Mouse (Mus musculus): ENCODE measurements around the gene Ltb.

Gene Ltb

GRCm38 (mm10) chr17:35195631-35196320 is 1.5 kb downstream of the Ltb start:
- DNase-seq: peak; percentile 49

- no peak for DNase-seq
These were observed 2.0 kb downstream of the Ltb start for GRCm38 (mm10) chr17:35196321-35196641.

- no peak for DNase-seq
These were observed 2.9 kb downstream of the Ltb start for GRCm38 (mm10) chr17:35197126-35197525.

GRCm38 (mm10) chr17:35198029-35198428 is 3.8 kb downstream of the Ltb start:
- DNase-seq: no peak

- no peak for DNase-seq
These were observed 4.7 kb downstream of the Ltb start for GRCm38 (mm10) chr17:35198946-35199345.

GRCm38 (mm10) chr17:35200398-35200797 is 6.2 kb downstream of the Ltb start:
- DNase-seq: no peak

GRCm38 (mm10) chr17:35201128-35201527 is 6.9 kb downstream of the Ltb start:
- no peak for DNase-seq

- DNase-seq: no peak
These were observed 7.5 kb downstream of the Ltb start, which contains the start of gene Tnf for GRCm38 (mm10) chr17:35201787-35202186. Gene Tnf, minus strand, starts transcription at chr17:35202007.

GRCm38 (mm10) chr17:35202442-35202841 is 8.2 kb downstream of the Ltb start:
- no peak for DNase-seq

- DNase-seq: no peak
These were observed 10.5 kb downstream of the Ltb start, which contains the start of gene Lta for GRCm38 (mm10) chr17:35204494-35205379. Gene Lta, minus strand, starts transcription at chr17:35205351.

GRCm38 (mm10) chr17:35205380-35205769 is 11.1 kb downstream of the Ltb start:
- no peak for DNase-seq

- no peak for DNase-seq
These were observed 15.7 kb downstream of the Ltb start for GRCm38 (mm10) chr17:35209785-35210535.

- DNase-seq: no peak
These were observed 16.4 kb downstream of the Ltb start for GRCm38 (mm10) chr17:35210593-35210992.

- no peak for DNase-seq
These were observed 18.8 kb downstream of the Ltb start for GRCm38 (mm10) chr17:35213071-35213470.

GRCm38 (mm10) chr17:35218516-35219193 is 24.4 kb downstream of the Ltb start:
- DNase-seq: no peak

GRCm38 (mm10) chr17:35219601-35220041 is 25.4 kb downstream of the Ltb start:
- no peak for DNase-seq

- DNase-seq: peak; percentile 21
These were observed 26.1 kb downstream of the Ltb start, which contains the start of gene Gm16181 for GRCm38 (mm10) chr17:35220156-35220952. Gene Gm16181, plus strand, starts transcription at chr17:35220834.

- no peak for DNase-seq
These were observed 28.1 kb downstream of the Ltb start for GRCm38 (mm10) chr17:35222299-35222698.

- no peak for DNase-seq
These were observed 30.4 kb downstream of the Ltb start for GRCm38 (mm10) chr17:35224641-35225040.

- DNase-seq: no peak
These were observed 31.2 kb downstream of the Ltb start for GRCm38 (mm10) chr17:35225456-35225855.

GRCm38 (mm10) chr17:35226561-35227046 is 32.4 kb downstream of the Ltb start:
- no peak for DNase-seq

GRCm38 (mm10) chr17:35231022-35231421 is 36.8 kb downstream of the Ltb start:
- DNase-seq: no peak

Measured in cerebellum, adult 9-11 months (tissue).